Mouse (Mus musculus): ENCODE measurements around the gene Hsf2bp. TPM values are rescaled to one million over a fixed set of nuclear protein-coding genes. Genes with fewer than 3 reads are reported as not detected.

The Hsf2bp gene
- total and polyA plus RNA-seq, 3 experiments, result 0.04 to 0.15 TPM; not detected in 1

DNA sequence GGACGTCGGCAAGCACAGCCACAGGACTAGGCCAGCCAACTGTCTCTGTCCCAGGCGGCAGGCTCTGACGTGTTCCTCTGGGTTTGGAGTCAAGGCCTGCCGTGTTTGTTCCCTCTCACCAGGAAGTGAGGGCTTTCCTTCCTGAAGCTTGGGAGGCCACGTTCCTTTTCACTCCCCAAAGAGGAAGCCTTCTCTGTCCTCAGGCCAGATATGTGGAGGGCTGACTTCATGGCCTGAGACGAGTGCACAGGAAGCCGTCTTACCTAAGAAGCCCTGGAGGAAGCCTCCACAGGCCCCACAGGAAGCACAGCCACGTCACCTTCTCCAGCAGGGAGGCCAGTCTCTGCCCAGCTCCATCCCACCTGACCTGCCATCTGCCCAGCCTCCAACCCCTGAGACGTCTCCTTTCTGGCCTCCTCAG, 130.3 kb downstream of the Hsf2bp start:
- Histone ChIP-seq H3K27me3 (ENCODE audit: control insufficient read depth in 1 of 2, insufficient read depth in 2 of 2, low read length in 2 of 2) (no peaks in the 10 kb centered on the region), H3K4me1 (ENCODE audit: control insufficient read depth in 1 of 2, insufficient read depth in 2 of 2, low read length in 2 of 2) (no peaks in the 10 kb centered on the region), H3K4me3 (ENCODE audit: control insufficient read depth in 1 of 2, insufficient read depth in 1 of 2, low read depth in 2 of 2, low read length in 2 of 2) (no peak overlapping the region), H3K36me3 (ENCODE audit: control insufficient read depth in 1 of 2, insufficient read depth in 2 of 2, low read length in 2 of 2) (no peaks in the 10 kb centered on the region), H3K27ac (ENCODE audit: control insufficient read depth, low read depth, low read length) (no peak overlapping the region), H3K9me3 (replicated peaks; ENCODE audit: insufficient read depth, low read length) (no peaks in the 10 kb centered on the region), H3K9ac (ENCODE audit: control insufficient read depth, low read depth, low read length, poor library complexity, severe bottlenecking) (no peak overlapping the region), H3K79me2 (ENCODE audit: control insufficient read depth, insufficient read depth, low read length, poor library complexity) (no peaks in the 10 kb centered on the region)
- no peak for DNase-seq (ENCODE audit: low read depth, low spot score)
- TF ChIP-seq POLR2A (IDR thresholded peaks at IDR 0.05; ENCODE audit: control insufficient read depth in 1 of 2, insufficient read depth in 1 of 2, low read depth in 1 of 2, low read length in 2 of 2, poor library complexity in 1 of 2) (no peak), ELF1 (IDR thresholded peaks at IDR 0.05; ENCODE audit: low read depth, low read length) (no peak), E2F4 (IDR thresholded peaks at IDR 0.05; ENCODE audit: borderline replicate concordance, low read depth, low read length) (no peak), KAT2A (conservative IDR thresholded peaks at IDR 0.05; ENCODE audit: low read depth, low read length) (no peak), TCF12 (IDR thresholded peaks at IDR 0.05; ENCODE audit: low read depth, low read length) (no peak), USF2 (IDR thresholded peaks at IDR 0.05; ENCODE audit: borderline replicate concordance in 1 of 2, insufficient read depth in 1 of 2, low read depth in 1 of 2, low read length in 2 of 2) (no peak), CHD2 (IDR thresholded peaks at IDR 0.05; ENCODE audit: low read length) (no peak)

- Histone ChIP-seq H3K9me3 (replicated peaks; ENCODE audit: insufficient read depth, low read length) (no peaks in the 10 kb centered on the region), H3K4me3 (ENCODE audit: control insufficient read depth in 1 of 2, insufficient read depth in 1 of 2, low read depth in 2 of 2, low read length in 2 of 2) (no peak overlapping the region), H3K79me2 (ENCODE audit: control insufficient read depth, insufficient read depth, low read length, poor library complexity) (no peaks in the 10 kb centered on the region), H3K36me3 (ENCODE audit: control insufficient read depth in 1 of 2, insufficient read depth in 2 of 2, low read length in 2 of 2) (no peaks in the 10 kb centered on the region), H3K4me1 (ENCODE audit: control insufficient read depth in 1 of 2, insufficient read depth in 2 of 2, low read length in 2 of 2) (no peaks in the 10 kb centered on the region), H3K27ac (ENCODE audit: control insufficient read depth, low read depth, low read length) (no peak overlapping the region), H3K27me3 (ENCODE audit: control insufficient read depth in 1 of 2, insufficient read depth in 2 of 2, low read length in 2 of 2) (no peaks in the 10 kb centered on the region), H3K9ac (ENCODE audit: control insufficient read depth, low read depth, low read length, poor library complexity, severe bottlenecking) (no peak overlapping the region)
- no peak for TF ChIP-seq UBTF (IDR thresholded peaks at IDR 0.05; ENCODE audit: borderline replicate concordance, insufficient read depth, low read depth, low read length)
- TF ChIP-seq ETS1 (IDR thresholded peaks at IDR 0.05; ENCODE audit: low read depth, low read length), result no peak
- TF ChIP-seq MEF2A (IDR thresholded peaks at IDR 0.05; ENCODE audit: extremely low read depth, insufficient replicate concordance, low read depth, low read length, poor library complexity, severe bottlenecking), result no peak
- TF ChIP-seq SIN3A (IDR thresholded peaks at IDR 0.05; ENCODE audit: low read length), result no peak
- TF ChIP-seq E2F4 (IDR thresholded peaks at IDR 0.05; ENCODE audit: borderline replicate concordance, low read depth, low read length), result no peak
- TF ChIP-seq NRF1 (IDR thresholded peaks at IDR 0.05; ENCODE audit: insufficient read depth, low read depth, low read length, poor library complexity, severe bottlenecking), result no peak
- TF ChIP-seq CTCF (IDR thresholded peaks at IDR 0.05 in 2 of 3, conservative IDR thresholded peaks at IDR 0.05 in 1 of 3; ENCODE audit: control insufficient read depth in 1 of 3, insufficient read depth in 1 of 3, low read depth in 2 of 3, low read length in 3 of 3, poor library complexity in 1 of 3, severe bottlenecking in 1 of 3), result no peak
- TF ChIP-seq POLR2A (IDR thresholded peaks at IDR 0.05; ENCODE audit: control insufficient read depth in 1 of 2, insufficient read depth in 1 of 2, low read depth in 1 of 2, low read length in 2 of 2, poor library complexity in 1 of 2), result no peak
- no peak for TF ChIP-seq KAT2A (conservative IDR thresholded peaks at IDR 0.05; ENCODE audit: low read depth, low read length)
- TF ChIP-seq MYB (IDR thresholded peaks at IDR 0.05; ENCODE audit: low read depth, low read length), result no peak
- TF ChIP-seq RAD21 (IDR thresholded peaks at IDR 0.05; ENCODE audit: low read depth, low read length), result no peak
- TF ChIP-seq JUND (IDR thresholded peaks at IDR 0.05; ENCODE audit: low read depth, low read length), result no peak
- no peak for TF ChIP-seq MYC (IDR thresholded peaks at IDR 0.05; ENCODE audit: low read depth, low read length)
- no peak for TF ChIP-seq MAZ (IDR thresholded peaks at IDR 0.05; ENCODE audit: low read depth, low read length)
- TF ChIP-seq ZMIZ1 (IDR thresholded peaks at IDR 0.05; ENCODE audit: low read depth, low read length), result no peak
- TF ChIP-seq POLR2AphosphoS5 (IDR thresholded peaks at IDR 0.05; ENCODE audit: borderline replicate concordance, low read depth, low read length), result no peak
- TF ChIP-seq CHD1 (IDR thresholded peaks at IDR 0.05; ENCODE audit: low read depth, low read length), result no peak
- no peak for TF ChIP-seq MAFK (IDR thresholded peaks at IDR 0.05; ENCODE audit: borderline replicate concordance, low read depth, low read length)
- TF ChIP-seq ZNF384 (IDR thresholded peaks at IDR 0.05; ENCODE audit: low read depth, low read length), result no peak
- DNase-seq (ENCODE audit: low read depth, low spot score), result no peak
Measured at GRCm38 (mm10) chr17:31905201-31905790, 130.9 kb downstream of the Hsf2bp start.

Data from MEL (cell line).